Mouse (Mus musculus): ENCODE measurements at regions not wholly inside any gene's neighbourhood (a gene's known extent, or its start where the extent isn't known, plus 50 kb on each side); places are given as distances from the start of the nearest gene placed in this dataset.

DNA sequence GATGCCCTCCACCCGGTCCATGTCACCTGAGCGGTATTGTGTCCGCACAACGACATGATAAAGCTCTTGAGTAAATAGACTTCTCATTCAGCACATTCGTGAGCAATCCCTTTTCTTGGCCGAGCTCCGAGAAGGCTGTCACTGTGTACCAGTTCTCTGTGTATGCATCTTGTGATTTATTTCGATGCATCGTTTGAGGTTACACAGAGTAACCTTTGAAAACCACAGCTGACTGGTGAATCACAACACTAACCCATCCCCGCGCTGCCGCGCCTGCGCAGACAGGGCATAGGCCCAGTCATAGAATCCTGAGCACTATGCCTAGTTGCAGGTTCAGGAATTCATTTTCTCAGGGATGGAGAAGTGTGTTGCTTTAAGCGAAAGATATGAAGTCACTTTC lies 201.4 kb downstream of the Med10 start:
- H3K27me3 ChIP-seq (replicated peaks; ENCODE audit: control insufficient read depth, insufficient read depth, low read length), result no peaks in the 10 kb centered on the region
- no peaks in the 10 kb centered on the region for H3K36me3 ChIP-seq (ENCODE audit: control insufficient read depth, insufficient read depth, low read length)
- no peaks in the 10 kb centered on the region for H3K4me1 ChIP-seq (ENCODE audit: control insufficient read depth, insufficient read depth, low read length)
- H3K4me3 ChIP-seq (ENCODE audit: insufficient read depth, low read depth, low read length), result no peak overlapping the region
- WGBS, result 78% methylated on average over 15 of the region's 15 CpGs
- no peak for DNase-seq
- H3K27ac ChIP-seq (ENCODE audit: insufficient read depth, low read depth, low read length), result no peak overlapping the region
- TF ChIP-seq POLR2A (IDR thresholded peaks at IDR 0.05; ENCODE audit: low read depth, low read length), result no peak
- TF ChIP-seq CTCF (conservative IDR thresholded peaks at IDR 0.05; ENCODE audit: insufficient read depth, insufficient read length, low read depth, low read length), result no peak

DNA sequence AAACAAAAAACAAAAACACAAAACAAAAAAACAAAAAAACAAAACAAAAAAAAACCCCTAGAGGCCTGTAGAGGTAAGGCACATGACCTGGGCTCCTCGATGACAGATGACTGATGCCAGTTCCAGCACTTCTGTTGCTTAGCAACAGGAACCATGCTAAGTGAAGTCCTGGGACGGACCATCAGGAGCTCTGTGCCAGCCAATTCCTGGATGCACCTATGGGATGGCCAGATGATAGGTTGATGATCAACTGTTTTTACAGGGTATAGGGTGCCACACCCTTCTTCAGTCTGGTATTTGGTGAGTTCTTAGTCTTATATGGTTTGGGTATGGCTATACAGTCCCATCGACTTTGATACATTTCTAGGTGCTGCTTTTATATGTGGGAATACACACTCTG lies 209.9 kb downstream of the Med10 start:
- TF ChIP-seq CTCF (conservative IDR thresholded peaks at IDR 0.05; ENCODE audit: insufficient read depth, insufficient read length, low read depth, low read length) (no peak), POLR2A (IDR thresholded peaks at IDR 0.05; ENCODE audit: low read depth, low read length) (no peak)
- no peak for DNase-seq
- 45% methylated on average over 3 of the region's 3 CpGs for WGBS

DNA sequence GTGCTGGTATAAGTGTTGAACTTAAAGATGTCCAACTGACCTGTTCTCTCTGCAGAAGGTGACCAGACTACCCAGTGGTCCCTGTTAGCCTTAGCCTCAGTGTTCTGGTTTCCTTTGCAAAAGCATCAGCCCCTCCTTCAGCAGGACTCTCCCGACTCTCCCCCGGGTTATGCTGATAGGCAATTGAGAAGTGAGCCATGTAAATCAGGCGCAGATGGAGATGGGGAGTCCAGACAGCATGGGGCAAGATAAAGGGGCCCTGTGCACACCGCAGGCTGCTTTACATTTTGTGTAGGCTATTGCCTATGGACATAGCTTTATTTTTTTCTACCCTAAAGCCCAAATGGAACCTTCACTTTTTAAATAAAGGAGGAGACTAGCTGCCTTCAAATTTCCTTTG lies 213.0 kb downstream of the Med10 start:
- Histone ChIP-seq H3K27me3 (replicated peaks; ENCODE audit: control insufficient read depth, insufficient read depth, low read length) (no peaks in the 10 kb centered on the region), H3K27ac (ENCODE audit: insufficient read depth, low read depth, low read length) (no peak overlapping the region), H3K4me1 (ENCODE audit: control insufficient read depth, insufficient read depth, low read length) (no peaks in the 10 kb centered on the region), H3K36me3 (ENCODE audit: control insufficient read depth, insufficient read depth, low read length) (no peaks in the 10 kb centered on the region), H3K4me3 (ENCODE audit: insufficient read depth, low read depth, low read length) (no peak overlapping the region)
- TF ChIP-seq CTCF (conservative IDR thresholded peaks at IDR 0.05; ENCODE audit: insufficient read depth, insufficient read length, low read depth, low read length), result no peak
- TF ChIP-seq POLR2A (IDR thresholded peaks at IDR 0.05; ENCODE audit: low read depth, low read length), result no peak
- 65% methylated on average over 4 of the region's 4 CpGs for WGBS
- DNase-seq, result no peak

More for the DNA sequence above, 209.9 kb downstream of the Med10 start:
- no peaks in the 10 kb centered on the region; the same call in 1 of the 2 replicates for H3K27me3 ChIP-seq (replicated peaks; ENCODE audit: control insufficient read depth, insufficient read depth, low read length)
- no peak overlapping the region for H3K27ac ChIP-seq (ENCODE audit: insufficient read depth, low read depth, low read length)
- no peak overlapping the region for H3K4me3 ChIP-seq (ENCODE audit: insufficient read depth, low read depth, low read length)
- H3K4me1 ChIP-seq (ENCODE audit: control insufficient read depth, insufficient read depth, low read length), result no peaks in the 10 kb centered on the region
- H3K36me3 ChIP-seq (ENCODE audit: control insufficient read depth, insufficient read depth, low read length), result no peaks in the 10 kb centered on the region

DNA sequence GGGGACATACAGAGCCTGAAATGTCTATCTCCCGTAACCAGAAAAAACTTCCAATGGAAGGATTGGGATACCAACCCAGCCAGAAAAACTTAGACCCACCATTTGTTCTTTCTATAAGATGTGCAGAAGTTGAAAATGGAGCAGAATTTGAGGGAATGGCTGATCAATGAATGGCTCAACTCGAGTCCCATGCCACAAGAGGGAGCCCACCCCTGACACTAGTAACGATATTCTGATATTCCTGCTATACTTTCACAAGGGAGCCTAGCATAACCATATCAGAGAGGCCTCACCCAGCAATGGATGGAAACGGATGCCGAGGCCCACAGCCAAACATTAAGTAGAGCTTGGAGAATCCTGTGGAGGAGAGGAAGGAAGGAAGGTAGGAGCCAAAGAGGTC lies 215.3 kb downstream of the Med10 start:
- Histone ChIP-seq H3K27ac (ENCODE audit: insufficient read depth, low read depth, low read length) (no peak overlapping the region), H3K4me3 (ENCODE audit: insufficient read depth, low read depth, low read length) (no peak overlapping the region), H3K36me3 (ENCODE audit: control insufficient read depth, insufficient read depth, low read length) (no peaks in the 10 kb centered on the region), H3K27me3 (replicated peaks; ENCODE audit: control insufficient read depth, insufficient read depth, low read length) (no peaks in the 10 kb centered on the region; the same call in 1 of the 2 replicates), H3K4me1 (ENCODE audit: control insufficient read depth, insufficient read depth, low read length) (no peaks in the 10 kb centered on the region)
- TF ChIP-seq POLR2A (IDR thresholded peaks at IDR 0.05; ENCODE audit: low read depth, low read length), result no peak
- TF ChIP-seq CTCF (conservative IDR thresholded peaks at IDR 0.05; ENCODE audit: insufficient read depth, insufficient read length, low read depth, low read length), result no peak
- WGBS, result 79% methylated on average over 5 of the region's 5 CpGs
- DNase-seq, result no peak

DNA sequence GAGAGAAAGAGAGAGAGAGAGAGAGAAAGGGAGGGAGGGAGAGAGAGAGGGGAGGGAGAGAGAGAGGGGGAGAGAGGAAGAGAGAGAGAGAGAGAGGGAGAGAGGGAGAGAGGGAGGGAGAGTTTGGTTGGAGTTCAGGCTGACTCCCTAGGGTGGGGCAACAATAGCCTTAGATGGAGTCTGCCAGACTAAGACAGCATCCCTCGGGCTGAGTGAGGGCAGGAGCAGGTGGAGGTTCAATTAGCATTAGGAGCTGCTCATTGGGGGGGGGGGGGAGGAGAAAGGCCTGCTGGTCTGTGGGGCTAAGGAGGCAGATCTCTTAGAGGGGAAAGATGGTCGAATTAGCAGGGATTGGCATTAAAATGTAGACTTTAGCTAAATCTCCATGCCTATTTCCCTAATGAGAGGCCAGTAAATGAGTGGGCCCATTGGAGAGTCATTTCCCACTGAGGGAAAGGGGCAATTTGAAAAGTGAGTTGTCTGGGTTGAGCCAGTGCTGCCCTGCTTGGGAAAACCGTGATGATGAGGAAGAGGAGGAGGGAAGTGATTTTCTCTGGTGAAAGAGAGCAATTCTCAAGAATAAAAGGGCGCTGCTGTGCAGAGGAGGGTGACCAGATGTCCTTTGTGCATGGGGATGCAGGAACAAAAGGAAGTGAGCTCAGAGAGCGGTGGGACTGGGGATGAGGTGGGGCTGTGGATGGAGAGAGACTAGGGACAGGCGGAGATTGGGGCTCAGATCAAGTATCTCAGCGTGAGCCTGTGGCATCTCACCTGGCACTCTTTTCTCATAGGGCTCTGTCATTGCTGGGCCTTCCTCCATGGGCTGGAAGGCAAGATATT lies 218.0 kb downstream of the Med10 start:
- WGBS, result 33% methylated on average over 7 of the region's 7 CpGs
- Histone ChIP-seq H3K27me3 (replicated peaks; ENCODE audit: control insufficient read depth, insufficient read depth, low read length) (no peaks in the 10 kb centered on the region; the same call in 1 of the 2 replicates), H3K27ac (ENCODE audit: insufficient read depth, low read depth, low read length) (no peak overlapping the region), H3K4me3 (ENCODE audit: insufficient read depth, low read depth, low read length) (no peak overlapping the region), H3K4me1 (ENCODE audit: control insufficient read depth, insufficient read depth, low read length) (no peaks in the 10 kb centered on the region), H3K36me3 (ENCODE audit: control insufficient read depth, insufficient read depth, low read length) (no peaks in the 10 kb centered on the region)
- DNase-seq, result no peak
- TF ChIP-seq CTCF (conservative IDR thresholded peaks at IDR 0.05; ENCODE audit: insufficient read depth, insufficient read length, low read depth, low read length), result no peak
- TF ChIP-seq POLR2A (IDR thresholded peaks at IDR 0.05; ENCODE audit: low read depth, low read length), result no peak

DNA sequence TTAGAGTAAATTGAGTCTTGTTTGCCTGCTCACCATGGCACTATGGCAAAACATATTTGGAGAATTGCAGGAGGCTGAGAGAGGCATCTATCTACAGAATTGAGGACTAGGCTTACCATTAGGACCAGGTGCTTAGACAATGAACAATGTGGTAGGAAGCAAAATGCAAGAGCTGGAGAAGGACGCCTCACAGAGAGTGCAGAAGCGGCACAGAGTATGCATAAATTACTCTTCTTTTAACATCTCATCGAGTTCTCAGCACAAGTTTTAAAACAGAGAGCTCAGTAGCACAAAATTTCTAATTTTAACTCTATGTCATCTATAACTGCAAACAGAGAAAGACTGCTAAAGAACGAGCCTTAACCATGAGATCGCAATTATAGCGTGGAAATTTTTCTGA lies 231.1 kb downstream of the Med10 start:
- no peaks in the 10 kb centered on the region for H3K36me3 ChIP-seq (ENCODE audit: control insufficient read depth, insufficient read depth, low read length)
- H3K4me3 ChIP-seq (ENCODE audit: insufficient read depth, low read depth, low read length), result no peak overlapping the region
- no peaks in the 10 kb centered on the region for H3K4me1 ChIP-seq (ENCODE audit: control insufficient read depth, insufficient read depth, low read length)
- TF ChIP-seq POLR2A (IDR thresholded peaks at IDR 0.05; ENCODE audit: low read depth, low read length), result no peak
- no peak for TF ChIP-seq CTCF (conservative IDR thresholded peaks at IDR 0.05; ENCODE audit: insufficient read depth, insufficient read length, low read depth, low read length)
- 83% methylated on average over 6 of the region's 6 CpGs for WGBS
- H3K27ac ChIP-seq (ENCODE audit: insufficient read depth, low read depth, low read length), result no peak overlapping the region
- no peaks in the 10 kb centered on the region for H3K27me3 ChIP-seq (replicated peaks; ENCODE audit: control insufficient read depth, insufficient read depth, low read length)
- no peak for DNase-seq

DNA sequence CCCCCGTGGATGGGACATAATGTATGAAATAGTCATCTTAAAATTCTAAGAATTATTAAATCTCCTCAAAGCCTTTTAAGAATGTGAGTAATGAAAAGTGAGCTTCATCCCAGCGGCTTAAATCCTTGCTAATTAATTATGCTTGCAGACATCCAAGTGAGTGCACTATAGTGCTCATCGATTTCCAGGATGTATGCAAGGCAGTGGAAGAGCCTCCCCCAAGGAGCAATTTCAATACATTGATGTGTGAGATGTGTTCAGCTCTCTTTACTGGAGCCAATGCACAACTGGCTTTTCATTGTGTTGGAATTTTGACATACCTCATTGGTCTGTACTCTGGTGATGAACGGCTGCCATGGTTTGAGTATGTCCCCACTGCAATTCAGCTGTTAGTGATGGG lies 231.6 kb downstream of the Med10 start:
- H3K4me3 ChIP-seq (ENCODE audit: insufficient read depth, low read depth, low read length), result no peak overlapping the region
- H3K36me3 ChIP-seq (ENCODE audit: control insufficient read depth, insufficient read depth, low read length), result no peaks in the 10 kb centered on the region
- DNase-seq, result no peak
- TF ChIP-seq CTCF (conservative IDR thresholded peaks at IDR 0.05; ENCODE audit: insufficient read depth, insufficient read length, low read depth, low read length) (no peak), POLR2A (IDR thresholded peaks at IDR 0.05; ENCODE audit: low read depth, low read length) (no peak)
- WGBS, result 76% methylated on average over 4 of the region's 4 CpGs
- no peaks in the 10 kb centered on the region for H3K4me1 ChIP-seq (ENCODE audit: control insufficient read depth, insufficient read depth, low read length)
- H3K27ac ChIP-seq (ENCODE audit: insufficient read depth, low read depth, low read length), result no peak overlapping the region
- no peaks in the 10 kb centered on the region for H3K27me3 ChIP-seq (replicated peaks; ENCODE audit: control insufficient read depth, insufficient read depth, low read length)

Data from kidney, adult 2 months (tissue).